ENCODE assay signal across 8 mouse cellular contexts in genomic region chr6:34346096-34346898, GRCm38 (mm10). TPM values are rescaled to one million over a fixed set of nuclear protein-coding genes. Genes with fewer than 3 reads are reported as not detected.
A peak's percentile ranks its signal among the peaks of the same experiment; 100 is the strongest.
DNase-seq lines count a peak whose midpoint lies in the region; ATAC-seq and TF ChIP-seq lines count a peak whose summit lies in the region.

No protein-coding gene starts in this region.

- DNase-seq in ZHBTc4 (ENCODE audit: low read depth, low spot score): peak; percentile 92
- peak; percentile 53 to 60 for DNase-seq in cerebellum, postnatal 36 days
- peak; percentile 72 for DNase-seq in gastrocnemius, adult 2 months
- DNase-seq in left cerebral cortex, adult 11 months (ENCODE audit: low spot score): peak; percentile 50
- DNase-seq in right cerebral cortex, postnatal 25 days: peak; percentile 63
- DNase-seq in yolk sac, embryonic 10.5 days (ENCODE audit: low spot score): peak; percentile 50

- H3K27ac ChIP-seq in gastrocnemius, adult 2 months: no peak overlapping the region
- no peak overlapping the region for H3K27ac ChIP-seq in hindbrain, embryonic 16.5 days (ENCODE audit: low read depth, low read length)

- no peaks in the 10 kb centered on the region; the same call in 1 of the 2 replicates for H3K4me1 ChIP-seq in hindbrain, embryonic 16.5 days (ENCODE audit: control insufficient read depth, insufficient read depth, low read depth, low read length)

- intact Hi-C loops in gastrocnemius, adult 2 months (cut with DNase I): loop anchor here (1.0 to 5.0 kb wide), 3 partner anchors 34 to 101 kb away; no protein-coding TSS in a partner anchor

- H3K9ac ChIP-seq in hindbrain, embryonic 16.5 days (ENCODE audit: low read depth, low read length): no peak overlapping the region; the same call in 1 of the 2 replicates

- ATAC-seq in hindbrain, embryonic 16.5 days: peak; percentile 76
- ATAC-seq in megakaryocyte-erythroid progenitor cell, adult 5-6 weeks (replicated peaks; ENCODE audit: low FRiP score, low TSS enrichment, poor library complexity, severe bottlenecking): peak; percentile 89

- no peaks in the 10 kb centered on the region for H3K36me3 ChIP-seq in hindbrain, embryonic 16.5 days (ENCODE audit: control insufficient read depth, insufficient read depth, low read length)

- TF ChIP-seq CTCF in gastrocnemius, adult 2 months (IDR thresholded peaks at IDR 0.05): peak; percentile 94

- H3K4me3 ChIP-seq in gastrocnemius, adult 2 months: no peak overlapping the region
- no peak overlapping the region for H3K4me3 ChIP-seq in hindbrain, embryonic 16.5 days (ENCODE audit: low read length)

- WGBS in hindbrain, embryonic 16.5 days: 47% methylated on average over 14 of the region's 14 CpGs

- H3K27me3 ChIP-seq in hindbrain, embryonic 16.5 days (replicated peaks; ENCODE audit: control insufficient read depth, insufficient read depth, low read length): no peaks in the 10 kb centered on the region

- H3K9me3 ChIP-seq in hindbrain, embryonic 16.5 days (ENCODE audit: control insufficient read depth, low read length): no peaks in the 10 kb centered on the region

- 0 out of 2 replicates have a peak overlapping the region, but pooled peaks have one; percentile 27 for H3K4me2 ChIP-seq in hindbrain, embryonic 16.5 days (ENCODE audit: low read length)

RNA-seq across cellular contexts. Expression of gene Akr1b8, which starts 7.6 kb away (rescaled TPM):
- total RNA-seq in gastrocnemius, adult 2 months (2021): 1 to 10 TPM; 1.7 to 1.9 TPM
- 4.4 and 4.7 TPM in 2 replicates for polyA plus RNA-seq in hindbrain, embryonic 16.5 days (2015; fragmentation: Nextera tagmentation; extraction: Ambion mirVana)
- not detected in 2 replicates for total RNA-seq in megakaryocyte-erythroid progenitor cell, adult 5-6 weeks (2014; fragmentation: Nextera tagmentation)
- not detected in 2 replicates for total RNA-seq in megakaryocyte-erythroid progenitor cell, adult 5-6 weeks (2017)

RNA-seq across cellular contexts. Expression of gene Akr1b3, which starts 29.0 kb away (rescaled TPM):
- total RNA-seq in gastrocnemius, adult 2 months (2021): 100 to 1,000 TPM; 140 to 194 TPM
- 122 and 123 TPM in 2 replicates for polyA plus RNA-seq in hindbrain, embryonic 16.5 days (2015; fragmentation: Nextera tagmentation; extraction: Ambion mirVana)
- total RNA-seq in megakaryocyte-erythroid progenitor cell, adult 5-6 weeks (2014; fragmentation: Nextera tagmentation): 136 and 183 TPM in 2 replicates
- 72.9 and 78.5 TPM in 2 replicates for total RNA-seq in megakaryocyte-erythroid progenitor cell, adult 5-6 weeks (2017)

RNA-seq across cellular contexts. Expression of gene Akr1b10, which starts 37.7 kb away (rescaled TPM):
- 10 to 100 TPM; 48.5 to 62.6 TPM for total RNA-seq in gastrocnemius, adult 2 months (2021)
- polyA plus RNA-seq in hindbrain, embryonic 16.5 days (2015; fragmentation: Nextera tagmentation; extraction: Ambion mirVana): 15.0 and 18.6 TPM in 2 replicates
- 18.6 and 22.5 TPM in 2 replicates for total RNA-seq in megakaryocyte-erythroid progenitor cell, adult 5-6 weeks (2014; fragmentation: Nextera tagmentation)
- total RNA-seq in megakaryocyte-erythroid progenitor cell, adult 5-6 weeks (2017): 10.5 and 16.5 TPM in 2 replicates
